Mouse (Mus musculus): ENCODE data around the gene Stk4. TPM values are rescaled to one million over a fixed set of nuclear protein-coding genes. Genes with fewer than 3 reads are reported as not detected.
A peak's percentile ranks its signal among the peaks of the same experiment; 100 is the strongest.

Stk4 gene
- polyA plus RNA-seq, 1 experiment from 2014 or later = 19.0 TPM

DNA sequence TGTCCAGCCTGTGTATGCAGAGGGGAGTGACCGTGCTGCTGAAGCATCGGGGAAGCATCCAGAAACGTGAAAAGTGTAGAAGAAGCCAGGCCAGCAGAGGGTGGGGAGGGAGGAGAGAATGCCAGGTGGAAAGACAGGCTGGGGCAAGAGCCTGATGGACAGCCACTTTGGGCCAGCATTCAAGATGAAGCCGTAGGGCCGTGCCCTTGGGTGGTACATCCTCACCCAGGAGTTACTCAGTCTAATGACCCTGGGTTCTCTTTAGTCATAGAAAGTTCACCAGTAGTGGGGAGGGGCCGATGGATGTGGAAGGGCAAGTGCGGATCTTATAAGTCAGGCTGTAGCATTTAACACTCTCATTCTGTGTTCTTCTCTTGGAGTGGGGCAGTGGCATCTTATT lies 86.0 kb downstream of the Stk4 start:
- ATAC-seq (ENCODE audit: insufficient number of reproducible peaks, insufficient read depth, low FRiP score, low TSS enrichment, low read depth) = no peak

DNA sequence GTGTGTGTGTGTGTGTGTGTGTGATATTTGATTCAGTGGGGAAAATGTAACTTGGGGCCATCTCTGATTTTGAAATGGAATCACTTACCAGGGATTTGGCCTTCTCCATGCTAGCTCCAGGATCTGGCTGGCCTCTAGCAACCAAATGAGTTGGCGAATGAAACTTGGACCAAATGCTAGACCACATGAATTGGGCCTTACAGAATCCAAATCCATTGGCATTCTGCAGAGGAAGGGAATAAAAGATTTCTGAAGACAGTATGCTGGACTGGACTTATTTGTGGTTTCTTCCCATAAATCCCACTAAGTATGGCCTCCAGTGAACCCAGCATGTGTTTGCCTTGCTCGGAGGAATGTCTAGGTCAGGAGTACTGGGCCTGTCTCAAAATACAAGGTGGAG lies 88.7 kb downstream of the Stk4 start:
- Histone ChIP-seq H3K27me3 (no peaks in the 10 kb centered on the region), H3K4me2 (no peak overlapping the region), H3K27ac (peak overlapping the region; percentile 11; the same call in 1 of the 2 replicates), H3K36me3 (peaks cover 9% of the 10 kb centered on the region), H3K4me1 (0 out of 2 replicates have a peak, but pooled peaks cover 3% of the 10 kb centered on the region), H3K9me3 (no peaks in the 10 kb centered on the region), H3K4me3 (no peak overlapping the region), H3K9ac (no peak overlapping the region)
- WGBS = 75% methylated on average over 2 of the region's 2 CpGs
- no peak for ATAC-seq (ENCODE audit: insufficient number of reproducible peaks, insufficient read depth, low FRiP score, low TSS enrichment, low read depth)

More for the DNA sequence above, 86.0 kb downstream of the Stk4 start:
- Histone ChIP-seq H3K4me2 (no peak overlapping the region), H3K27ac (no peak overlapping the region), H3K4me1 (peaks cover 6% of the 10 kb centered on the region; the same call in 1 of the 2 replicates), H3K27me3 (no peaks in the 10 kb centered on the region), H3K4me3 (no peak overlapping the region), H3K9ac (no peak overlapping the region), H3K36me3 (peaks cover 30% of the 10 kb centered on the region), H3K9me3 (no peaks in the 10 kb centered on the region)
- WGBS = 85% methylated on average over 7 of the region's 7 CpGs

DNA sequence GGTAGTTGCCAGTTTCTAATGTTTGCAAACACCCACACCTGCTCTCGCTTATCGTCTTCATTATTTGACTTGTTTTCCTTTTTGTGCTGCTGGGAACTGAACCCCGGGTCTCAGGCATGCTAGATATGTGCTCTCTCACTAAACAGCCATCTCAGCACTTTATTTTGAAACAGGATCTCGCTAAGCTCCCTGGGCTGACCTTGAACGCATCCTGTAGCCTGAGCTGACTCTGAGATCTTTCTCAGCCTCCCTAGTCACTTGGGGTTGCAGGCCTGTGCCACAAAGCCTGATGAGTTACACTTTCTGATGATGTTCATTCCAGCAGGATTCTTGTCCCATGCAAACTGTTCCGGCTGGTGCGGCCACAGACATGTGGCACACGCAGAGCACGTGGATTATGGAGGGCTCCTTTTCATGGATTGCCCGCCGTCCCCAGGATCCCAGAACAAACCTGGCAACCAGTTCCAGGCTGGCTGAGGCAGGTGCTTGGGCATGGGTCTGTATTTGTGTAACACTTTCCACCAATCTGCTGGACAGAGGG lies 91.5 kb downstream of the Stk4 start:
- no peaks in the 10 kb centered on the region for H3K36me3 ChIP-seq
- H3K9ac ChIP-seq = no peak overlapping the region
- no peak overlapping the region for H3K27ac ChIP-seq
- 75% methylated on average over 11 of the region's 11 CpGs for WGBS
- no peak overlapping the region for H3K4me3 ChIP-seq
- H3K27me3 ChIP-seq = peaks cover 16% of the 10 kb centered on the region
- ATAC-seq (ENCODE audit: insufficient number of reproducible peaks, insufficient read depth, low FRiP score, low TSS enrichment, low read depth) = no peak
- H3K9me3 ChIP-seq = no peaks in the 10 kb centered on the region
- no peak overlapping the region for H3K4me2 ChIP-seq
- H3K4me1 ChIP-seq = 0 out of 2 replicates have a peak, but pooled peaks cover 3% of the 10 kb centered on the region

DNA sequence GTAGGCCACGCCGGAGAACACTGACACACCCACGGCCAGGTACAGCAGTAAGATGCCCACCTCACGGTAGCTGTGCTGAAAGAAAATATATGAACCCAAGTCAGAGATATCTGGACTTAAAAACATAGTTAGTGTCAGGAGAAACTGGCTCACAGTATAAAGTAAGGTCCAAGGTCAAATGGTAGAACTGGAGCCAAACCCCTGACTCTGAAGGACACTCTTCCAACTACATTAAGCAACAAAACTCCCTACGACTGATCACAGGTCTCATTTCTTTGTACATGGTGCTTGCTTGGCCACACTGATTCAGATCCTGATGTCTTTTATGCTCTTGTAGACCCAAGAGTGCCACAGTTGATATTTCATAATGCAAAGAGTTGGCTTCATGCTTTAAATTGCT lies 94.8 kb downstream of the Stk4 start:
- no peak for ATAC-seq (ENCODE audit: insufficient number of reproducible peaks, insufficient read depth, low FRiP score, low TSS enrichment, low read depth)
- peaks cover 50% of the 10 kb centered on the region for H3K27me3 ChIP-seq
- H3K4me2 ChIP-seq = no peak overlapping the region

DNA sequence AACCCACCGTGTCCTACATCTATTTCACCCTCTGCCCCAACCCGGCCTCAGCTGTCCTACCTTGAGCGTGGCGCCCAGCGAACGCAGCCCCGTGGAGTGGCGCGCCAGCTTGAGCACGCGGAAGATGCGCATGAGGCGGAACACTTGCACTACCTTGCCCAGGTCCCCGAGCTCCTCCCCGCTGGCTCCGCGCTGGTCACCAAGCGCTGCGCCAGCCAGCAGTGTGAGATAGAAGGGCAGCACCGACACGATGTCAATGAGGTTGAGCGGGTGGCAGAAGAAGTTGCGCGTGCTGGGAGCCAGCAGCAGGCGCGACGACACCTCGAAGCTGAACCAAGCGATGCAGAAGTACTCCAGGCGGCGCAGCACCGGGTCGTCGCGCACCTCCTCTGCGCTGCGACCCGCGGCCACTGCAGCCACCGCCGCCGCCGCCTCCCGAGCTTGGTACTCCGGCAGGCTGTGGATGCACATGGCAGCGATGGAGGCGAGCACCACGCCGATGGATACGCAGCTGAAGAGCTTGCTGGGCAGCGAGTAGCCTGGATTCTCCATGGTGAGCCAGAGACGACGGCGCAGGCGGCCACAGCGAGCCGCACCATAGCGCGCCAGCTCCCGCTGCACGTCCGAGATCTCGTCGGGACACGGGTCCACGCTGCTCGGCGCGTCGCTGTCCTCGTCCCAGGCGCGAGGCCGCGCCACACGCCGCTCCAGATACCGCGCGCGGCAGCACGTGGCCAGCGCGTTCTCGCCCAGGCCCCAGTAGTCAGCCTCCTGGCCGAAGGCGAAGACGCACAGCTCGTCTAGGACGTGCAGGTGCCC lies 97.8 kb downstream of the Stk4 start:
- no peak for ATAC-seq (ENCODE audit: insufficient number of reproducible peaks, insufficient read depth, low FRiP score, low TSS enrichment, low read depth)
- Histone ChIP-seq H3K4me1 (peaks cover 26% of the 10 kb centered on the region), H3K36me3 (no peaks in the 10 kb centered on the region), H3K27me3 (peaks cover 77% of the 10 kb centered on the region), H3K4me2 (peak overlapping the region; percentile 69), H3K9ac (peak overlapping the region; percentile 54; the same call in 1 of the 2 replicates), H3K4me3 (peak overlapping the region; percentile 42), H3K9me3 (no peaks in the 10 kb centered on the region), H3K27ac (no peak overlapping the region)
- WGBS = 14% methylated on average over 90 of the region's 90 CpGs

More for the DNA sequence above, 94.8 kb downstream of the Stk4 start:
- Histone ChIP-seq H3K9ac (no peak overlapping the region), H3K36me3 (no peaks in the 10 kb centered on the region), H3K27ac (no peak overlapping the region), H3K4me1 (peaks cover 11% of the 10 kb centered on the region), H3K9me3 (no peaks in the 10 kb centered on the region), H3K4me3 (no peak overlapping the region)
- WGBS = 94% methylated on average over 5 of the region's 5 CpGs

DNA sequence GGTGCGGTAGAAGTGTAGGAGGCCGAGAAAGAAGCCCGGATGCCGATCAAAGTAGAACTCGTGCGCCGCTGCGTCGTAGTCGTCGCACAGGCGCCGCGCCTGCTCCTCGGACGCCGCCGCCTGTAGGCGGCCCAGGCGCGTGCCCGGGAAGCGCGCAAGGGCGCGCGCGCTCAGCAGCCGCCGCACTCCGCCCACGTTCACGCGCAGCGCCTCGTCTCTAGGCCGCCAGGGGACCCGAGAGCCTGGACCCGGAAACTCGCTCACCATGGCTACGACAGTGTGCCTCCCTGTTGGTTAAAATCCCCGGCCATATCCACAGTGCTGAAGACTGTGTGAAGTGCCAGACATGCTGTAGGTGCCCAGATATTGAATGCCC lies 98.4 kb downstream of the Stk4 start:
- H3K9ac ChIP-seq = peak overlapping the region; percentile 54; the same call in 1 of the 2 replicates
- H3K9me3 ChIP-seq = no peaks in the 10 kb centered on the region
- H3K27ac ChIP-seq = no peak overlapping the region
- peaks cover 83% of the 10 kb centered on the region for H3K27me3 ChIP-seq
- peak overlapping the region; percentile 69 for H3K4me2 ChIP-seq
- 8% methylated on average over 41 of the region's 42 CpGs for WGBS
- ATAC-seq (ENCODE audit: insufficient number of reproducible peaks, insufficient read depth, low FRiP score, low TSS enrichment, low read depth) = no peak
- H3K36me3 ChIP-seq = no peaks in the 10 kb centered on the region
- H3K4me1 ChIP-seq = peaks cover 26% of the 10 kb centered on the region
- peak overlapping the region; percentile 42 for H3K4me3 ChIP-seq

DNA sequence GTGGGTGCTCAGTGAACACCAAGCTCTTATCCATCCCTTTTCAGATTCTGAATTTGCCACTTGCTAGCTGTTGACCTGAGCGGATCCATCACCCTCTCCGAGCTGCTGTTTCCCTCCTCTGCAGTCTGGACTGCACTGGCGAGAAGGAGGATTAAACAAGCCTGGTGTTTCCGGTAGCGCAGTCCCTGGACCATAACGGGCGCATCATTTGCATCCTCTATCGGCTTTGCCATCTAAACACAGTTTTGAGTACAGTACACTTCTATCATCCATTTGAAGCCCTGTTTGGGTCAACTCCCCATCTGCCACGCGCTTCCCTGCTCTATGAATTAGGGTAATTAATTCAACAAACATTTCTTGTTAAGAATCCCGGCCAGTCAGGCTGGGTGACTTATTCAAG lies 100.2 kb downstream of the Stk4 start:
- Histone ChIP-seq H3K4me1 (peaks cover 29% of the 10 kb centered on the region), H3K27me3 (peaks cover 85% of the 10 kb centered on the region), H3K4me3 (peak overlapping the region; percentile 38; the same call in 1 of the 2 replicates), H3K9ac (no peak overlapping the region), H3K4me2 (peak overlapping the region; percentile 64), H3K36me3 (no peaks in the 10 kb centered on the region), H3K9me3 (no peaks in the 10 kb centered on the region), H3K27ac (no peak overlapping the region)
- whole genome bisulfite sequencing = 2% methylated on average over 11 of the region's 11 CpGs
- no peak for ATAC-seq (ENCODE audit: insufficient number of reproducible peaks, insufficient read depth, low FRiP score, low TSS enrichment, low read depth)

DNA sequence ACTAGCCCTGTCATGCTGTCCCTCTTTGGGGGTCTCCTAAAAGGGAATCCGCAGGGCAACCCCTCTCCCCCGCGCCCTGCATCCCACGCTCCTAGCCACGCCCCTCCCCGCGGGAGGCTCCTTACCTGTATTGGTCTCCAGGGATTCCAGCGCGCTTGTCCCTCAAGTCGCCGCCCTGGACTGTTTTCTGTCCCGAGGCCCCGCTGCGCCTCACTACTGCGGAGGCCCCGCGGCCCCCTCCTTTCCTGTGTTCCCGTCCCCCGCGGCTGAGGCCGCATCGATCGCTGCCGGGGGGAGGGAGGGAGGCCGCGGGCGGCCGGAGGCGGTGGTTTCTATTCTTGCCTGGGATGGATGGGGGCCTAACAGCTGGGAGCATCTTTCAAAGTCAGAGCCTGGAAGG lies 100.8 kb downstream of the Stk4 start, which contains the start of gene Kcns1:
TSS of gene Kcns1 (minus strand) at position 212 of the 400 bp plus-strand sequence.
- H3K4me2 ChIP-seq = peak within 1 kb of the TSS; percentile 64
- WGBS = under 1% methylated on average over 27 of the region's 29 CpGs
- no peaks in the 10 kb centered on the region for H3K9me3 ChIP-seq
- ATAC-seq (ENCODE audit: insufficient number of reproducible peaks, insufficient read depth, low FRiP score, low TSS enrichment, low read depth) = no peak
- peaks cover 29% of the 10 kb centered on the region for H3K4me1 ChIP-seq
- no peaks in the 10 kb centered on the region for H3K36me3 ChIP-seq
- peaks cover 79% of the 10 kb centered on the region for H3K27me3 ChIP-seq
- peak within 1 kb of the TSS; percentile 57 for H3K9ac ChIP-seq
- H3K27ac ChIP-seq = no peak within 1 kb of the TSS
- H3K4me3 ChIP-seq = peak within 1 kb of the TSS; percentile 38

DNA sequence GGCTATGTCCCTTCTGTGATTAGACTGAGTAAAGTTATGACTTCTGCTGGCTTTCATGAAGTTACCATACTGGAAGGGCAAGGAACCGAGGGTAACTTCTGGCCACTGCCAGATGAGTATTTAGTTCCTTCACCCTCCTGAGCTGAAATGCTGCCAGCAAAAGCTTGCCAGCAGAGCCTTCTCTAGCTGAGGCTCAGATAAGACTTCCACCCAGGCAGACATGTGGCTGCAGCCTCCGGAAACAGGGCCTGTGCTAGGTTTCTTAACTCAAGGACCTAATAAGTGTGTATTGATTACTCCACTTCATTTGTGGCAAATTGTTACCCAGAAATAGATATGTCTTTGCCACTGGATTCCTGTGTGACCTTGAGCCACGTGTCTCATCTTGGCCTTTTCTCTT lies 103.3 kb downstream of the Stk4 start:
- Histone ChIP-seq H3K4me3 (no peak overlapping the region), H3K36me3 (no peaks in the 10 kb centered on the region), H3K27ac (no peak overlapping the region), H3K4me1 (peaks cover 21% of the 10 kb centered on the region), H3K27me3 (peaks cover 62% of the 10 kb centered on the region), H3K4me2 (no peak overlapping the region), H3K9me3 (no peaks in the 10 kb centered on the region), H3K9ac (no peak overlapping the region)
- WGBS = 64% methylated on average over 3 of the region's 3 CpGs
- no peak for ATAC-seq (ENCODE audit: insufficient number of reproducible peaks, insufficient read depth, low FRiP score, low TSS enrichment, low read depth)

DNA sequence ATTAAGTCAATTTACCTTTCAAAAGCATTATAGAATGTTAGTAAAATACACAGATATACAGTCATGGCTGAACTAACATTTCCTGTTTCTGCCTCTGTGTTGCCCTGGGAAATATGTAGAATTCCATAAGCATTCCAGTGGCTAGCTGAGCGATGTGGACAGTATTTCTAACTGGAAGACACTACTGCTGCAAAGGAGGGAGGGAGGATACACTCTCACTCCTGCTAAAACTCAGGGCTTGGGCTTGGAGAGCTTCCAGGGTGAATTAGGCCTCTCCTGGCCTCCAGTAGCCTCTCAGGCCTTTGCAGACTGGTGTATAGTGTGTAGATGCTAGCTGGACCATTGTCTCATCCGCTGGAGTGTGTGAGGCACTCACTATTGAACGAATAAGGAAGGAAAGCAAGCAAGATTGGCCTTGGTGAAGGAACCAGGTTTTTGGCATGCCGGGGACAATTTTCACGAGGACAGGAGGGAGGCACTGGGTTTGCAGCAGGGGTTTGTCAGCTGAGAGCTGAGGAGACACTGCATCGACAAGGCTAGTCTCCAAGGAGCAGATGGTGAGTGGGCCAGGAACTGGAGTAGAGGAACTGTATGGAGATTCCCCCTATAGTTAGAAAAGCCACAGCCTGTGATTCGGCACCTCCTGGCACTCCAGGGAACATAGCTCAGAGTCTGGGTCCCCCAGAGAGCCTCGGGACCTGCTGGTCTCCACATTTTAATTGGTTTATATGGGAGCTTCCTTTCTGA lies 104.7 kb downstream of the Stk4 start:
- no peak overlapping the region for H3K4me3 ChIP-seq
- no peak overlapping the region for H3K4me2 ChIP-seq
- H3K9ac ChIP-seq = no peak overlapping the region
- no peak overlapping the region for H3K27ac ChIP-seq
- peaks cover 18% of the 10 kb centered on the region for H3K4me1 ChIP-seq
- WGBS = 73% methylated on average over 8 of the region's 8 CpGs
- no peaks in the 10 kb centered on the region for H3K36me3 ChIP-seq
- H3K27me3 ChIP-seq = peaks cover 54% of the 10 kb centered on the region
- ATAC-seq (ENCODE audit: insufficient number of reproducible peaks, insufficient read depth, low FRiP score, low TSS enrichment, low read depth) = no peak
- no peaks in the 10 kb centered on the region for H3K9me3 ChIP-seq

DNA sequence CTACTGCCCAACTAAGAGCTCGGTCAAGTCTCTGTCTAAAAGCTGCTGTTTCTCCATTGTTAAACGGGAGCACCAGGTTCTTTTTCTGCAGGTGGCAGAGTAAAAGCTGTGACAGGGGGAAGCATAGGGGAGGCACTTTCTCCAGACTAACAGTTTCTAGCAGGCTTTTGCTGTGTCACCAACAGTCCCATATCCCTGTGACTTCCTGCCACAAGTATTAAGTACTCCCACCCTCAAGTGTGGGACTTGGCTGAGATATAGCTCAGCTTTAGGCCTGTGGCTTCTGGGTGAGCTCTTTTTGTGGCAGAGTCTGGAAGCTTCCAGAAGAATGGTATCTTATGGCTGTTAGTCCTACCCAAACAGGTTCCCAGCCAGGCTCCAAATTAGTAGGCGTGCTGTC lies 105.7 kb downstream of the Stk4 start:
- ATAC-seq (ENCODE audit: insufficient number of reproducible peaks, insufficient read depth, low FRiP score, low TSS enrichment, low read depth) = no peak
- 76% methylated on average over 3 of the region's 3 CpGs for WGBS
- Histone ChIP-seq H3K4me1 (peaks cover 12% of the 10 kb centered on the region), H3K27ac (no peak overlapping the region), H3K9me3 (no peaks in the 10 kb centered on the region), H3K9ac (no peak overlapping the region), H3K4me2 (no peak overlapping the region), H3K27me3 (peaks cover 44% of the 10 kb centered on the region), H3K36me3 (no peaks in the 10 kb centered on the region), H3K4me3 (no peak overlapping the region)
